Mouse (Mus musculus): ENCODE results near the gene Cpt1b. TPM values are rescaled to one million over a fixed set of nuclear protein-coding genes. Genes with fewer than 3 reads are reported as not detected.

Gene Cpt1b
- polyA plus RNA-seq, 1 experiment = not detected

DNA sequence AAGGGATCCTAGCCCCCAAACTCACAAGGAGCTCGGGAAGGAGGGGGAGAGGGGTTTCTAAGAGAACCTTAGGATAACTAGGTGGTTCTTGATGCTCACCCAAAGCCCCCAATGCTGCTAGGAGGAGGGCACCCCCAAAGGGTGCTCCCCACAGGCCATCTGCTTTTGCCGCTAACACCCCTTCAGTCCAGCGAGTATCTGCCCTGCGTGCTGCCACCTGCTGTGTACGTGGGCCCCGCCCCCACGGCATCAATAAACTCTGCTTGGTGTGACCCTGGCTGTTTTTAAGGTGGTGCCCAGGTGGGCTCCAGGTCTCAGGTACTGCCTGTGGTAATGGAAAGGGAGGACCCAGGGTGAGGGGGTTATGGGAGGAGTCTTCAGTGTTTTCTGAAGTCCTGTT, 36.5 kb upstream of the Cpt1b start:
- H3K4me3 ChIP-seq (replicated peaks) = no peak overlapping the region
- no peaks in the 10 kb centered on the region for H3K9me3 ChIP-seq (ENCODE audit: control insufficient read depth, low read length)
- no peak for TF ChIP-seq TAL1 (IDR thresholded peaks at IDR 0.05; ENCODE audit: low read length)
- H3K27me3 ChIP-seq (ENCODE audit: control insufficient read depth) = peaks cover 16% of the 10 kb centered on the region
- 0 out of 2 replicates have a peak, but pooled peaks cover 2% of the 10 kb centered on the region for H3K4me1 ChIP-seq (ENCODE audit: control insufficient read depth)
- H3K36me3 ChIP-seq (ENCODE audit: control insufficient read depth) = no peaks in the 10 kb centered on the region

DNA sequence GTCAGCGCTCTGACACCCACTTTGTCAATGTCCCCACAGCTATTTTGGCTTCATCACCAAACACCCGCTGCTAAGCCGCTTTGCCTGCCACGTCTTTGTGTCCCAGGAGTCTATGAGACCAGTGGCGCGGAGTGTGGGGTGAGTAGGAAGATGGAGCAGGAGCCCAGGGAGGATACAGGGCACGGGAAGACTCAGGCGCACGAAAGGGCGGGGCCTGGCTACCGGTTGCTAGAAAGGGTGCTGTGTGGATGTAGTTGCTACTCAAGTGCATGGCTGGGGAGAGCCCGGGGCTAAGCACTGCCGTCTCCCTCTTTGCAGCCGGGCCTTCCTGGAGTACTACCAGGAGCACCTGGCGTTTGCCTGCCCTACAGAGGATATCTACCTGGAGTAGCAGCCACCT, 35.7 kb upstream of the Cpt1b start:
- Histone ChIP-seq H3K4me1 (ENCODE audit: control insufficient read depth) (0 out of 2 replicates have a peak, but pooled peaks cover 2% of the 10 kb centered on the region), H3K27me3 (ENCODE audit: control insufficient read depth) (peaks cover 22% of the 10 kb centered on the region), H3K4me3 (replicated peaks) (no peak overlapping the region), H3K9me3 (ENCODE audit: control insufficient read depth, low read length) (no peaks in the 10 kb centered on the region), H3K36me3 (ENCODE audit: control insufficient read depth) (no peaks in the 10 kb centered on the region)
- no peak for TF ChIP-seq GATA1 (IDR thresholded peaks at IDR 0.05; ENCODE audit: low read length)
- TF ChIP-seq TAL1 (IDR thresholded peaks at IDR 0.05; ENCODE audit: low read length) = no peak

DNA sequence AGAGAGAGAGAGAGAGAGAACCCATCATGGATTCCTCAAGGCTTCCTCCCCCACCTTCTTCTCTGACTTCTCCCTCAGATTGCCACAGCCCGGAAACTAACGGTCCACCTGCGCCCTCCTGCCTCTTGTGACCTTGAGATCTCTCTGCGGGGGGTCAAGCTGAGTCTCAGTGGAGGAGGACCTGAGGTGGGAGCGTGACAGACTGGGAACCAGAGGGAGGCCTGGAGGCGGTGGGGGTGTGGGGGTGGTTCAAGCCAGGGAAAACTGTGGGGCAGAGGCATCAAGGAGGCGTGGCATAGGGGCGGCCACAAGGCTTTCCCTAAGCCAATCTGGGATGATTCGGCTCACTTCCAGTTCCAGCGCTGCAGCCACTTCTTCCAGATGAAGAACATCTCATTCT, 34.6 kb upstream of the Cpt1b start:
- TF ChIP-seq TAL1 (IDR thresholded peaks at IDR 0.05; ENCODE audit: low read length) (no peak), GATA1 (IDR thresholded peaks at IDR 0.05; ENCODE audit: low read length) (no peak)
- Histone ChIP-seq H3K27me3 (ENCODE audit: control insufficient read depth) (peaks cover 29% of the 10 kb centered on the region), H3K9me3 (ENCODE audit: control insufficient read depth, low read length) (no peaks in the 10 kb centered on the region), H3K4me3 (replicated peaks) (no peak overlapping the region), H3K4me1 (ENCODE audit: control insufficient read depth) (no peaks in the 10 kb centered on the region), H3K36me3 (ENCODE audit: control insufficient read depth) (no peaks in the 10 kb centered on the region)

DNA sequence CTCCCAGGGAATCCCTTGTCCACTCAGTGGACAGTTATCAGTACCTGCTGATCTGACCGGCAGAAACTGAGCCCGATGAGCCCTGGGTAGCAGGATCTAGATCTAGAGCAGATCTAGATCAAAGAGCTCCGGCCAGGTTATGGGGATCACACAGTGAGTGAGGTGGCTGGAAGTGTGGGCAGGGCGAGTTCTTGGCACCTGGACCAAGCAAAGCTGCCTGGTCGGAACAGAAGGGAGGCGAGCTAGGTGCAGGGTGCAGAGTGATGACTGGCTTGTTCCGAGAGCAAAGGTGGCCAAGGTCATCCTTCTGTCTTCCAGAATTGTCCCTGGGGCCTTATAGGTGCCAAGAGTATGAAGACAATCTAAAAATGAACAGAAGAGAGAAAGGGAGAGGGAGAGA, 34.2 kb upstream of the Cpt1b start:
- Histone ChIP-seq H3K36me3 (ENCODE audit: control insufficient read depth) (no peaks in the 10 kb centered on the region), H3K9me3 (ENCODE audit: control insufficient read depth, low read length) (no peaks in the 10 kb centered on the region), H3K4me3 (replicated peaks) (no peak overlapping the region), H3K4me1 (ENCODE audit: control insufficient read depth) (no peaks in the 10 kb centered on the region), H3K27me3 (ENCODE audit: control insufficient read depth) (peaks cover 34% of the 10 kb centered on the region)
- TF ChIP-seq GATA1 (IDR thresholded peaks at IDR 0.05; ENCODE audit: low read length) (no peak), TAL1 (IDR thresholded peaks at IDR 0.05; ENCODE audit: low read length) (no peak)

DNA sequence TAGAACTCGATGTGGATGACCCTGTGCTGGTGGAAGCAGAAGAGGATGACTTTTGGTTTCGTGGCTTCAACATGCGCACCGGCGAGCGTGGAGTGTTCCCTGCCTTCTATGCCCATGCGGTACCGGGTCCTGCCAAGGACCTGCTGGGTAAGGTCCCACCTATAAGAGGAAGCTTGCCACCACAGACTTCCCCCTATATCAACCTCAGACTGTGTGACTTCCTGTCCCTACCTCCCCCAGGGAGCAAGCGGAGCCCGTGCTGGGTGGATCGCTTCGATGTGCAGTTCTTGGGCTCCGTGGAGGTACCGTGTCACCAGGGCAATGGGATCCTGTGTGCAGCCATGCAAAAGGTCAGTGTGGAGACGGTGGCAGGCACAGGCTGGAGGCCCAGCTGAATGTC, 33.3 kb upstream of the Cpt1b start:
- TF ChIP-seq TAL1 (IDR thresholded peaks at IDR 0.05; ENCODE audit: low read length) = no peak
- H3K36me3 ChIP-seq (ENCODE audit: control insufficient read depth) = no peaks in the 10 kb centered on the region
- H3K27me3 ChIP-seq (ENCODE audit: control insufficient read depth) = peaks cover 42% of the 10 kb centered on the region

DNA sequence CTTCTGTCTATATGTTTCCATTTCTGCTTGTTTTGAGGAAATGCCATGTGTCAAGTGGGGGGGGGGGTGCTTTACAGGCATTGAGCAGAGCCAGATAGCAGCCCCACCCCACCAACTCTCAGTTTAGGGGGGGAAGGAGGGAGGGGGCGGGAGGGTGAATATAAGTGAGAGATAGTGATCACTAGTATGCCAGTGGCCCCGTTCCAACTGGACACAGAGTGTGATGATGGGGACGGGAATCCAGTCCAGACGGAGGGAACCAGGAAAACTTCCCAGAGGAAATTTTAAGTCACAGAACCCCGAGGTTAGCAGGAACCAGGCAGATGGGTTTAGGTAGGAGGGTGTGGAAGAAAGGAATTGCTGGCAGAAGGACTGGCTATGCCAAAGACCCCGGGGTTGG, 30.0 kb upstream of the Cpt1b start:
- Histone ChIP-seq H3K27me3 (ENCODE audit: control insufficient read depth) (peaks cover 61% of the 10 kb centered on the region), H3K4me1 (ENCODE audit: control insufficient read depth) (peaks cover 6% of the 10 kb centered on the region)
- no peak for TF ChIP-seq TAL1 (IDR thresholded peaks at IDR 0.05; ENCODE audit: low read length)
- no peak for TF ChIP-seq GATA1 (IDR thresholded peaks at IDR 0.05; ENCODE audit: low read length)

More for the DNA sequence above, 33.3 kb upstream of the Cpt1b start:
- H3K4me1 ChIP-seq (ENCODE audit: control insufficient read depth) = peaks cover 3% of the 10 kb centered on the region
- no peak overlapping the region for H3K4me3 ChIP-seq (replicated peaks)
- H3K9me3 ChIP-seq (ENCODE audit: control insufficient read depth, low read length) = no peaks in the 10 kb centered on the region; the same call in 1 of the 2 replicates

DNA sequence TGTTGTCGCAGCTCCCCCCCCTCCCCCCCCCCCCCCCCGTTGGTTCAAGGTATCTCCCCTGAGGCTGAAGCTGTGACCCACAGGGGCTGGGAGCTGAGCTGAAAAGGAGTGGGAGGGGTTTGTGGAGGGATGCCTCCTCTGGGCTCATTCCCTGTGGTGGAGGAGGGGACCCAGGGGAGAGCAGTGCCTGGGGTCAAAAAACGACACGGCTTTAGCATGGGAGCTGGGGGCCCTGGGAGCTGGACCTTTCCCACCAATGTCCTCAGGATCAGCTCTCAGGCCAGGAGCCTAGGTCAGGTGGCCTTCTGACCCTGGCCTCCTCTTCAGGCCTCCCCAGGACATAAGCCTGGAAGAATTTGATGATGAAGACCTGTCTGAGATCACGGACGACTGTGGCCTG, 29.2 kb upstream of the Cpt1b start:
- TF ChIP-seq GATA1 (IDR thresholded peaks at IDR 0.05; ENCODE audit: low read length) (no peak), TAL1 (IDR thresholded peaks at IDR 0.05; ENCODE audit: low read length) (no peak)
- H3K9me3 ChIP-seq (ENCODE audit: control insufficient read depth, low read length) = no peaks in the 10 kb centered on the region; the same call in 1 of the 2 replicates
- no peaks in the 10 kb centered on the region for H3K36me3 ChIP-seq (ENCODE audit: control insufficient read depth)
- H3K4me1 ChIP-seq (ENCODE audit: control insufficient read depth) = peaks cover 6% of the 10 kb centered on the region
- peaks cover 61% of the 10 kb centered on the region for H3K27me3 ChIP-seq (ENCODE audit: control insufficient read depth)
- H3K4me3 ChIP-seq (replicated peaks) = no peak overlapping the region

More for the DNA sequence above, 30.0 kb upstream of the Cpt1b start:
- Histone ChIP-seq H3K4me3 (replicated peaks) (no peak overlapping the region), H3K9me3 (ENCODE audit: control insufficient read depth, low read length) (no peaks in the 10 kb centered on the region; the same call in 1 of the 2 replicates), H3K36me3 (ENCODE audit: control insufficient read depth) (no peaks in the 10 kb centered on the region)

DNA sequence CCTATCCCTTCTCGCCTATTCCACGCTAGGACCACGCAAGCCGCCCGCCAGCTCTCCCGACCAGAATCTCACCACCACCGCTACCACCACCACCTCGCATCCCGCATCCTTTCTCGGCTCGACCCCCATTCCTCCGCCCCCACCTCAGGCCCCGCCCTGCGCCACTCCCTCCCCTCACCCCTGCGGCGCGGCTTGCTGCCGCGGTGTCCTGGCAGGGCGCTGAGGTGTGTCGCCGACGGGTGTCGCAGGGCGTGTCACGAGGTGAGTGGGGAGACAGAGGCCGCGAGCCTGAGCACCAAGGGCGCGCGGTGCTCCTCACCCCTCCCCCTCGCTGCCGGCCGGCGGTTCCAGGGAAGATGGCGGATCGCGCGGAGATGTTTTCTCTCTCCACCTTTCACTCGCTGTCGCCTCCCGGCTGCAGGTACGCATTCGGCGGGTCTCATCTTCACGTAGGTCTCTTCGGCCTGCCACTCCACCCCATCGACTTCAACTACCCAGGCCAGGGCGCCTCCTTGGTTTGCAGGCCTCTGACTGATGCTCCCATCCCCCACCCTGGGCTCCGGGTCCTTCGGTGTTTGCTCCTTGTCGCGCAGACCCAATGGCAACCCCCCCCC, 28.3 kb upstream of the Cpt1b start, which contains the start of gene Mapk8ip2:
TSS of gene Mapk8ip2 (plus strand) at position 49 of the 614 bp plus-strand sequence.
- Histone ChIP-seq H3K36me3 (ENCODE audit: control insufficient read depth) (no peaks in the 10 kb centered on the region), H3K4me3 (replicated peaks) (peak within 1 kb of the TSS; percentile 12), H3K9me3 (ENCODE audit: control insufficient read depth, low read length) (no peaks in the 10 kb centered on the region; the same call in 1 of the 2 replicates), H3K27me3 (ENCODE audit: control insufficient read depth) (peaks cover 61% of the 10 kb centered on the region), H3K4me1 (ENCODE audit: control insufficient read depth) (peaks cover 6% of the 10 kb centered on the region)
- TF ChIP-seq TAL1 (IDR thresholded peaks at IDR 0.05; ENCODE audit: low read length) (no peak), GATA1 (IDR thresholded peaks at IDR 0.05; ENCODE audit: low read length) (no peak)

DNA sequence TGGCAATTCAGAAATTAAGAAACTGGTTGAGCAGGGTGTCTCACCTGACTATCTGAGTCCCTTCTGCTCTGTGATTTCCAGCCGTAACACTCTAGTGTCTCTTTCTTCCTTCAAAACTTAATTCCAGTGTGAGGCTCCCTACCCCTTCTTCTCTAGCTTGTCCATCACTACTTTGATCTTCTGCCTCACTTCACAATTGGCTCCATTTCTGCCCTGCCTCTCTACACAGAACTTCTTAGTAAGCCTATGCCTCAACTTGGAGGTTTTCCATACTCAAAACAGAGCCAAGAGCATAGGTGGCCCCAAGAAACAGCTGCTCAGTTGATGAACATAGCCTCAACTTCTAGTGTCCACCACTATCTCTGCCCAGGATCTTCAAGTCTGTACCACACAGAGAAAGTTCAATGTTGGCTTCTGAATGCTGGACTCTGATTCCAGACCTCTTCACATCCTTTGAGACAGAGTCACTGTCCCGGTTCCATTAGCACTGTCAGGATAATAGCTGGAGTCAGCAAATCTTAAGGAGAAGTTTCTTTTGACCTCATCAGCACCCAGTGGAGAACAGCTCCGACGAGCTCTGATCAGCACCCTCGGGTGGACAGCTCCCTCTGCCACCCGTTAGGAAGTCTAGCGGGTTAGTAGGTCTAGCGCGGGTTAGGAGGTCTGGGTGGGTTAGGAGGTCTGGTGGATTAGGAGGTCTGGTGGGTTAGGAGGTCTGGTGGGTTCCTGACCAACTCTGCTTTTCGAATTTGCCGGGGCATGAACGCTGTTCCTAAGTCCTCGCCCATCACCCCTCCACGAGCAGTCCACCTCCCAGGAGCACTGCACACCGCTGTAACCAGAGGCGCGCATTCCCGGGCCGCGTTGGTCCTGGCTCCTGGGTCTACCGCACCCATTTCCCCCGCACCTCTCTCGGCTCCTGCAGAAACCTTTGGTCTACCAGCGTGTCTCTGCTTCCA, 27.5 kb upstream of the Cpt1b start:
- Histone ChIP-seq H3K9me3 (ENCODE audit: control insufficient read depth, low read length) (no peaks in the 10 kb centered on the region; the same call in 1 of the 2 replicates), H3K27me3 (ENCODE audit: control insufficient read depth) (peaks cover 58% of the 10 kb centered on the region), H3K4me3 (replicated peaks) (no peak overlapping the region), H3K36me3 (ENCODE audit: control insufficient read depth) (no peaks in the 10 kb centered on the region), H3K4me1 (ENCODE audit: control insufficient read depth) (peaks cover 6% of the 10 kb centered on the region)
- no peak for TF ChIP-seq TAL1 (IDR thresholded peaks at IDR 0.05; ENCODE audit: low read length)
- TF ChIP-seq GATA1 (IDR thresholded peaks at IDR 0.05; ENCODE audit: low read length) = peak; percentile 58

Data from erythroblast, embryonic 14.5 days (primary cell).